Mouse (Mus musculus): ENCODE data around the gene Repin1. TPM values are rescaled to one million over a fixed set of nuclear protein-coding genes. Genes with fewer than 3 reads are reported as not detected.

The Repin1 gene
- polyA plus RNA-seq, 1 experiment from 2014 or later = 34.1 TPM

GRCm38 (mm10) chr6:48647611-48648010 lies 53.9 kb downstream of the Repin1 start:
- Histone ChIP-seq H3K4me3 (no peak overlapping the region), H3K9ac (no peak overlapping the region), H3K4me1 (no peaks in the 10 kb centered on the region), H3K36me3 (no peaks in the 10 kb centered on the region), H3K27me3 (no peaks in the 10 kb centered on the region), H3K27ac (no peak overlapping the region), H3K4me2 (replicated peaks) (no peak overlapping the region), H3K9me3 (no peaks in the 10 kb centered on the region)
- WGBS = 82% methylated on average over 2 of the region's 2 CpGs
- no peak for ATAC-seq (ENCODE audit: low FRiP score, low read depth)

Other genes with a start within 250 kb of the Repin1 start
- 25.4 and 29.5 TPM in 2 replicates for gene Krba1, start 198.3 kb upstream of the Repin1 start, polyA plus RNA-seq (2015; fragmentation: Nextera tagmentation; extraction: Ambion mirVana)
- gene Zfp467, start 148.1 kb upstream of the Repin1 start, polyA plus RNA-seq (2015; fragmentation: Nextera tagmentation; extraction: Ambion mirVana) = 23.0 and 24.7 TPM in 2 replicates
- gene Sspo, start 145.7 kb upstream of the Repin1 start, polyA plus RNA-seq (2015; fragmentation: Nextera tagmentation; extraction: Ambion mirVana) = 0.23 and 0.47 TPM in 2 replicates
- 9.2 and 9.3 TPM in 2 replicates for gene Atp6v0e2, start 56.3 kb upstream of the Repin1 start, polyA plus RNA-seq (2015; fragmentation: Nextera tagmentation; extraction: Ambion mirVana)
- 6.9 and 11.6 TPM in 2 replicates for gene Lrrc61, start 39.1 kb upstream of the Repin1 start, polyA plus RNA-seq (2015; fragmentation: Nextera tagmentation; extraction: Ambion mirVana)
- gene Rarres2, start 21.1 kb upstream of the Repin1 start, polyA plus RNA-seq (2015; fragmentation: Nextera tagmentation; extraction: Ambion mirVana) = 10.3 and 10.9 TPM in 2 replicates
- gene Gm45021, start 4.3 kb upstream of the Repin1 start, polyA plus RNA-seq (2015; fragmentation: Nextera tagmentation; extraction: Ambion mirVana) = not detected in 2 replicates
- gene Gm44965, start 58 bp downstream of the Repin1 start, polyA plus RNA-seq (2015; fragmentation: Nextera tagmentation; extraction: Ambion mirVana) = 0.73 TPM in 1 of 2 replicates, not detected in the other
- gene Zfp775, start 8.2 kb downstream of the Repin1 start, polyA plus RNA-seq (2015; fragmentation: Nextera tagmentation; extraction: Ambion mirVana) = 7.2 and 7.7 TPM in 2 replicates
- gene AI854703, start 32.9 kb downstream of the Repin1 start, polyA plus RNA-seq (2015; fragmentation: Nextera tagmentation; extraction: Ambion mirVana) = 0.75 and 0.89 TPM in 2 replicates
- 0.70 and 0.86 TPM in 2 replicates for gene Gimap8, start 53.4 kb downstream of the Repin1 start, polyA plus RNA-seq (2015; fragmentation: Nextera tagmentation; extraction: Ambion mirVana)
- gene Gimap9, start 82.2 kb downstream of the Repin1 start, polyA plus RNA-seq (2015; fragmentation: Nextera tagmentation; extraction: Ambion mirVana) = 7.0 and 7.7 TPM in 2 replicates
- gene Gimap4, start 90.7 kb downstream of the Repin1 start, polyA plus RNA-seq (2015; fragmentation: Nextera tagmentation; extraction: Ambion mirVana) = 12.5 and 12.9 TPM in 2 replicates
- 18.1 and 18.5 TPM in 2 replicates for gene Gimap6, start 114.3 kb downstream of the Repin1 start, polyA plus RNA-seq (2015; fragmentation: Nextera tagmentation; extraction: Ambion mirVana)
- gene Gm28053, start 124.7 kb downstream of the Repin1 start, polyA plus RNA-seq (2015; fragmentation: Nextera tagmentation; extraction: Ambion mirVana) = 0.94 and 2.3 TPM in 2 replicates
- gene Gimap7, start 124.7 kb downstream of the Repin1 start, polyA plus RNA-seq (2015; fragmentation: Nextera tagmentation; extraction: Ambion mirVana) = not detected in 2 replicates
- gene Gimap1, start 145.2 kb downstream of the Repin1 start, polyA plus RNA-seq (2015; fragmentation: Nextera tagmentation; extraction: Ambion mirVana) = 9.8 and 10.4 TPM in 2 replicates
- gene Gimap5, start 152.3 kb downstream of the Repin1 start, polyA plus RNA-seq (2015; fragmentation: Nextera tagmentation; extraction: Ambion mirVana) = 3.0 and 3.4 TPM in 2 replicates
- gene Gimap3, start 177.0 kb downstream of the Repin1 start, polyA plus RNA-seq (2015; fragmentation: Nextera tagmentation; extraction: Ambion mirVana) = not detected in 2 replicates
- gene Tmem176a, start 247.0 kb downstream of the Repin1 start, polyA plus RNA-seq (2015; fragmentation: Nextera tagmentation; extraction: Ambion mirVana) = 56.6 and 63.0 TPM in 2 replicates
- gene Tmem176b, start 247.6 kb downstream of the Repin1 start, polyA plus RNA-seq (2015; fragmentation: Nextera tagmentation; extraction: Ambion mirVana) = 224 and 226 TPM in 2 replicates